Mouse (Mus musculus) CH12F3 (cell line): ENCODE measurements around the gene Wdr26.

Experiments used
- in situ Hi-C: fragments of 300-500 bp; cut with MboI; formaldehyde crosslinking; loops from 2 replicates; pipeline ENCODE4 v1.14.3; 2020; ENCODE audit warnings: low sequenced_read_pairs

Wdr26 gene

DNA sequence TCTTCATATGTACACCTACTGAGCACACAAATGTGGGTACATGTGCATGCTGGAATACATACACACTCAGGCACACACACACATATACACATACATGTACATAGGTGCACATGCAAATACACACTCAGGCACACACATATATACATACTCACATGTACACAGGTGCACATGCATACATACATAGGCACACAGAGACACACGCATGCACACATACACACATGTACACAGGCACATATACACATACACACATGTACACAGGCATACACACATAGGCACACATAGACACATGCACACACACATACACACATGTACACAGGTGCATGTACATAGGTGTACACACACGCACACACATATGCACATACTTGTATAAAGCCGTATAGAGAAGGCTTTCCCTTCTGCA lies 29.4 kb upstream of the Wdr26 start:
- in situ Hi-C loops: no loop called here

DNA sequence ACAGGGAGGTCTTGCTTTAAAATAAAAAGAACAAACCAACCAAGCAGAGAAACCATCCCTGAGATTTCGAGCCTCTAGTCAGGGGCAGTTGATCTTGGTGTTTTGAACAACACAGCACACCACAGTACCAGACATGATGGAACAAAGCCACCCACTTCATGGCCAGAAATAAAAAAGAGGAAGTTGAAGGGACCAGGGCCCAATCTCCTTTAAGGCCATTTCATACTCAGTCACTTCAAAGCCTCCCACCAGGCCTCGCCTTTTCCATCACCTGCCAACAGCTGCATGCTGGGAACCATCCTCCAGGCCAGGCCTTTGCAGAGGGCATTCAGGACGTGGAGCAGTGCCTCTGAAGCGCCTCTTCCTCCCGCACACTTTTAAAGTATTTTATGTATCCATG lies 25.5 kb upstream of the Wdr26 start:
- in situ Hi-C loops: no loop called here

DNA sequence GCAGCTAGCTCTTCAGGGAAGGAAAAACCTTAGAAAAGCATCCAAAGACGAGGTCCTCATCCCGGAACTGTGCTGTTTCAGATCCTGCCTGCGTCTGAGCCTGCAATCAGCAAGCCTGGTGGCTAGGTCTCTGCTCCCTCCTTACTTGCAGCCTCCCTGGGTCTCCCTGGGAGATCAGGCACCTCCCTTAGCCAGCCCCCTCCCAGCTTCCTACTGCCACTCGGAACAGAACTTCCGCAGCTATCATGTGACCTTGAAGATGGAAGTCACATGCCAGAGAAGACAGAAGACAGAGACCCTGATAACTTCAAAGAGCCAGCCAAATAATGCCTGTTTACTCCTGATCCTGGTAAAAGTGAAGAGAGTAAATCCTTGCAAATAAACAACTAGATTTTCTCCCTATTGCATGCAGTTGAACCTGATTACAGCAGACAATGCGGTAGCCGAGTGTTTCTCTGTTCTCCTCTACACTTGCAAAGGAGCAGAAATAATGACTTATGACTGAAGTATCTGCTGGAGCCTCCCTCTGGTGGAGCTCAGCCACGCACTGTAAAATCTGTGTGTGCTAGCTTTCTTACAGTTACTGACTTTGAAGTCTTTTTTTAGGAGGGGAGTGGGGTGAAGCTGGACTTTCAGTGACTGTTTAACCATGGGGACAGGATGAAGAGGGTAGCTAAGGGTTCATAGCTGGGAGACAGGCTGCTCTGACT lies 22.7 kb upstream of the Wdr26 start:
- in situ Hi-C loops: no loop called here

DNA sequence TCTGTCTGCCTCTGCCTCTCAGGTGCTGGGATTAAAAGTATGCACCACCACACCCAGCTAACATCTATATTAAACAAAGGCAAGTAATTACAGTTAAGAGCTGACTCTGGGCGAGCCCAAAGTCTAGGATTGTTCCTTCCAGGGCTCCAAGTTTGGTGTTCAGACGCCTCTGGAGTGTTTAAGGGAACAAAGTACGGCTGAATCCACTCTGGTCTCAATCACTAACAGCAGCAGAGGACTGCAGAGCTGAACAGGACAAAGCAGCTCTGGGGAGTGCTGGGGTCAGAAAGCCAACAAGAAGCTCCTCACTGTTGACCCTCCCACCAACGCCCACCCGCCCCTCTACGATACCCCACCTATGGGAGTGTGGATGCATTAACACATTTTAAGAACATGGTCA lies 21.9 kb upstream of the Wdr26 start:
- in situ Hi-C loops: no loop called here

DNA sequence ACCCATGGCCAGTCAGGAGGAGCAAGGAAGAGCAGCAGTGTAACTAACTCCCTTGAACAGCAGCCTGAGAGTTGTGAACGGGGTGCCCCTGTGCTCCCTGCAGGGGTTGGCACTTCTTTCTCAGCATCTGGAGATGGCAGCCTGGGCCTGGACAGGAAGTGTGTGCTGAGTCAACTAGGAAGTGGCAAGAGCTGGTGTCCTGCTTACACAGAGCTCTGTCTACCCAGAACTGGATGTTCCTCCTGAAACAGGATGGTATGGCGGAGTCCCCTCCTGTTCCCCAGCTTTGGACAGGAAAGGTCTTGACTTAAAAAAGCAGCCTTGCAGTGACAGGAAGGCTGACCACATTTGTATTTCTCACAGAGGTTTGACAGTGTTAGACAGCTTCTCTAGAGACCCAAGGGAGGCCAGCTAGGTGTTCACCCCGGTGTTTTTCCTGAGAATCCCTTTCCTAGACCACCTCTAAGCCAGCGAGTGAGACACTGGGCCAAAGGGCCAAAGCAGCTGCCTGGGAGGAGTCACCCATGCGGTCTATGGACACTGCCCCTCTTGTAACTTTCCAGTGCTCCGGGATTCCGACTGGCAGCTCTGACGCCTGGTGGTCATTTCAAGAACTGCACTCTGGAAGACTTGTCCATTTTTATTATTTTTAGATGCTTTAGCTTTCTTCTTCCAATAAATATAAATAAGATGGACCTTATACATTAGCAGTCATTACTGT lies 20.7 kb upstream of the Wdr26 start:
- in situ Hi-C loops: no loop called here

DNA sequence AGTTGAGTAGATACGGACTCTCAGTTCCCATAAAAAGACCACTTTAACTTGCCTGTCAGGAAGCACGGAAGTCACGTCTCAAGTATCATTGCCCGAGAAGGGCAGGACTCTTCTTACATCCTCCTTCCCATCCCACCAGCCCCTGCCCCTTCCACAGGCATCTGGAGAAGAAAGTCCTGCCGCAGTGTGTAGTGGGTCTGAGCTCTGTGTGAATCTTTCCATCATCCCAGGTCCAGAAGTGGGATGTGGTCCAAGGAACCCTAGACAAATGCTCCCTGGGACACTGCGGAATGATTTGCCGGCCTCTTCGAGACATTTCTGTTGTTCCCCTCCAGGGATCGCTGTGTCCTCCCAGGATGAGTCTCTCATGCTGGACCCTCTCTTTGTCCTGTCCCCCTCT lies 20.0 kb upstream of the Wdr26 start:
- in situ Hi-C loops: no loop called here

DNA sequence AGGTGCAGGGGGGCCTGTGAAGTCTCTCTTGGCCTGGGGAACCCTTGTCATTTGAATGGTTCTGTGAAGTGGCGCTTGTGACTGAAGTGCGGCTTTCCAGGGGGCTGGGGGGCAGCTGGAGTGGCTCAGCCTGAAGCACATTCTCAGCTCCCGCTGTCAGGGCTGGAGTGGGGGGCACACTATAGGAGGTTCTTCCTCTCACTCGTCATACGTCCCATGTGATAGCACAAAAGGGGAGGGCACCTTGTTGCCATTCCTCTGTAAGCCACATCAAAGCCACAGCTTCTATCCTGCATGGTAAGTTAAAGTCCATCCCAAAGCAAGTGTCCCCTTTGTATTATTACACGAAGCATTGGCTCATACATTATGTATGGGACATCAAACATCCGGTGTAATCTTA lies 19.5 kb upstream of the Wdr26 start:
- in situ Hi-C loops: no loop called here

DNA sequence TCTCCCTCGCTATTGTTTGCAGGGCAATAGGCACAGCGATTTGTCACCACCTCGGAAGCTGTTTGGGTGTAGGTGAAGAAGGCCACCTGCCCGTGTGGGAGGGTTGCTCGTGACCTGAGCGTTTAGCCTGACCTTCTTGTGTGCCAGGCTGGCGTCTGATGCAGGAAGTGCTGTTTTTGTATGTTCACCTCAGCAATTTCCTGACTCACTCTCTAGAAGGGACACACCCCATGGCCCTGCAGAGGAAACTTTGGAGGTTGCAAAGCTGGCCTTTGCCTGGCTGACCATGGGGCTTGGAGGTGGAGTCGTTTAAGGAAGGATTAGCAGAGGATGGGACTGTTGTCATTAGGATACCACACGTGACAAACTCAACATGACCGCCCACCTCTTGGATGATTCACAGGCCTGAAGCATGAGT lies 18.9 kb upstream of the Wdr26 start:
- in situ Hi-C loops: no loop called here

DNA sequence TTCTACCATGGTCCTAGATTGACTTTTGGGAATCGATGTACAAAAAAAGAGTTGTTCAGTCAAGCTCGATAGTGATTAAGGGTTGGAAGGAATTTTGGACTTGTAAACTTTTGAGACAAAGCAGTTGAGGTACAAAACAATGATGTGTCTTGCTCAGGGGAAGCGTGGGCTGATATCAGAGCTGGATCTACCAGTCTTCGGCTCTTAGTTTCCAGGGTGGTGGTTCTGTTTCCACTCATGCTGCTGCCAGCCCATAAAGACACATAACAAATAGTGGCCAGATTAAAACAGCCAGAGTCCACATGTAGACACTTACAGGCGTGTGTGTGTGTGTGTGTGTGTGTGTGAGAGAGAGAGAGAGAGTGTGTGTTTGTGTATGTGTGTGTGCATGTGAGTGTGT lies 17.2 kb upstream of the Wdr26 start:
- in situ Hi-C loops: no loop called here

DNA sequence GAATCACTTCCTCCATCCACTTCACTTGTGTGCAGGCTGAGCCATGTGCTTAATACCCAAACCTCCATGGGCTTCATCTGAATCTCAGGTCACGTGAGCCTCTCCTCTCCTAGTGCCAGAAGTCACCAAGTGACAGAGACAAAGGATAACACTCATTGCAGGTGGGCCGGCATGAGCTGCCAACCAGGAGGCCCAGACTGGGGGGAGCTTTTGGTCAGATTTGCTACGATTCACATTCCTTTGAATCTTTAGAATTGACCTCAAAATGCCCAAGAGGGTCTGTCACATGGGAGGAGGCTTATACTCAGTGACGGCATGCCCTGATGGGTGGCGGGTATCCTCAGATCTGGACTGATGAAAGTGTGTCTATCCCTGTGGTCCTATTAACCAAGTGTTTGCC lies 16.8 kb upstream of the Wdr26 start:
- in situ Hi-C loops: no loop called here

DNA sequence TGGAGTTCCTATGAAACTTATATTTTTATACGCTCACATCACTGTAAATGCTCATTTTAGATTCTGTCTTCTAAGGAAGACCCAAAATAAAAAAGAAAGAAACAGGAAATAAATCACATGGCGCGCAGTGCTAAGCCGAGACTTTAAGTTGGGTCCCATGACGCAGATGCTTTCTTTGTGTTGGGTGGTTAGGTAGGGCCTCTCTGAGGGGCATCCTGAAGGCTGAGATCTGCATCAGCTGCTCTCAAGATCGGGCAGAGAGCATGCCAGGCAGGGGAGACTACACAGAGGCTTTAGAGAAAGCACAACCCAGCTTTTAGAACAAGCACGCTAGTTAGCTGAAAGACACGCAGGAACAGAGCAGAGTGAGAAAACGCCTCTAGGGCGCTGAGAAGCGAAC lies 16.0 kb upstream of the Wdr26 start:
- in situ Hi-C loops: no loop called here

DNA sequence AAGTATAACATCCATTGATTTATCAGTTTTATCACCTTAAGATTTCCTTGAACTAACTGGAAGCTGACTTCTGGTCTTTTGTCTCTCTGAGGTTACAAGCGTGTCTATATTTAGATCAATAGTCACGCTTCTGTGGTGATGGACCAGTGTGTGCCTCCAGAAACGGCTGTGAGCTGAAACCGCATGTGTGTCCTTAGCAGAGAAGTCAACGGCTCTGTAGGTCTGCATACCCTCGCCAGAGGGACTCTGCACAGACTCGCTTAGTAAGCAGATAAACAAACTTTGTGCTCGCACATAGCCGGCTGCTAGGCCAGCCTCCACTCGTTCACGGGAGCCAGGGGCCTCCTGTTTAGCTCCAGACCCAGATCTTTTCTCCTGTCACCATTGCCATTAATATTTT lies 15.0 kb upstream of the Wdr26 start:
- in situ Hi-C loops: no loop called here

DNA sequence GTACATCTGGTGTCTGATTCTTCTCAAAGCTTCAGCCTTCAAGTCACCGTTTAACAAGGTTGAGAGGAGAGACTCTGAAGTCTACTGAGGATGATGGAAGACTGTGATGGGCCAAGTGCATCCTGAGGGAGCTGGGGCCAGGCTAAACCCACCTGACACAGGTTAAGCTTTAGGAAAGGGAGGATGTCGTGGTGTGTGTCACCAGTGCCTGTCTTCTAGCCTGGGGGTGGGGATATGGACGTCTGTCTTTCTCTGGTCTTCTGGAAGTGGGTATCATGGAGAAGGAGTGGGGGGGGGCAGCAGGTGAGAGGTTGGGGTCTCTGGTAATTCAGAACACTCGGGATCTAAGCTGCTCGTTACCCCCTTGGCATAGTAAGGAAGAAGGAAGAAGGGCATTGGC lies 13.5 kb upstream of the Wdr26 start:
- in situ Hi-C loops: no loop called here

DNA sequence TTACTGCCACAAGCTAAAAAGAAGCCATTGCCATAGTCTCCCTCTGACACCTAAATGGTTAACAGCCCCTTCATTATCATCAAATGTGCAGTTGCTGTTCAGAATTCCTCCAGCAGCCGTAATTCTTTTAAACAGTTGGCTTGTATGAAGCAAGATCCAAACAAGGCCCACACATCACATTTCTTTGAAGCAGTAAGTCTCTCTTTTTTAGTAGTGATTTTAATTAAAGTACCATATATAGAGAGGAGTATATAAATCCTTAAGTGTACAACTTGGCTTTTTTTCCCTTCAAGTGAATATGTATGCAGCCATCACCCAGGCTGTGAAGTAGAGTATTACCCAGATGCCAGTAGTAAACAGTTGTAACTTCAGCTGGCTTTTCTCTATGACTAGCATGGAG lies 10.2 kb upstream of the Wdr26 start:
- in situ Hi-C loops: no loop called here

DNA sequence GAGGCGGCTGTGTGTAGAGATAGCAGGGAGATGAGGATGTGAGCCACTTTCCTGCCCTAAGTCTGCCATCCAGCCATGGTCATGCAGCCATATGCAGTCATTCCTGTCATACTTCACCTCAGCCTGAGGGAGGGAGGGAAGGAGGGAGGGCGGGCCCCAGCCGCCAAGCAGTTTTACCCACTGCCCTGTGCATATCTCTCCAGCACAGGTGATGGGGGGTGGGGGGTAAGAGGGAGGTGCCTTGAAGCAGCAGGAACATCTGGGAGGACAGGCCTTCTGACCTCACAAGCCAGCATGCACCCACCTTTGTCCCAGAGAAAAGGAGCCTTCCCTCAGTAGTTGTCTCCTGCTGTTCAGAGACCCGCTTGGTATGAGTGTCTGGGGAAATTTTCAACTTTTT lies 4.5 kb upstream of the Wdr26 start:
- in situ Hi-C loops: no loop called here

DNA sequence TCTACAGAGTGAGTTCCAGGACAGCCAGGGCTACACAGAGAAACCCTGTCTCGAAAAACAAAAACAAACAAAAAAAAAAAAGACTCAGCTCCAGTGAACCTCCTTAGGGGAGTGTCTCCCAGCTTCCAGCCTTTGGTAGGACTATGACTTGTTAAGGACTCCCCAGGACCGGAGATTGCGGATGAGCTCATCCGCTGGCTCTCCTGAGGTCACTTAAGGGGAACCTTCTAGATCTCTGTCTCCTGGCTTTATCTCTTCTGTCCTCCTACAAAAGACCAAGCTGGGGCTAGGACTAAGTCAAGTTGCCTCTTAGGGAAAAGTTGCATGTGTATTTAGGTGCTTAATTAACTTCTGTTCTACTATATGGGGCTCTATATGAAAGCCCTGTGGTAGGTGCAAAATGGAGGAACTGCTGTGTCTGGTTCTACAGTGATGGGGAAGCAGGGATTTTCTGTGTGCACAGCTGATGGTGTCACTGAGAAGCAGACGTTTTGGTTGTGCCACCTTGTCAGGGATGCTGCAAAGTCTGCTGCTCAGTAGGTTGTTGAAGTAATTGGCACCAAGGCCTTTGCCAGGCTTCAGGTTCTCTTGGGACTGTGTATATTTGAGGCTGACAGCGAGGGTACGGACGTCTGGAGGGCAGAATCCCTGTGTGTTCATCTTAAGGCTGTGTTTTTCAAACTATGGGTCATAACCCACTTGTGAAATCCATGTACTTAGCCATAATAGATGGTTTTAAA lies 2.7 kb upstream of the Wdr26 start:
- in situ Hi-C loops: no loop called here

DNA sequence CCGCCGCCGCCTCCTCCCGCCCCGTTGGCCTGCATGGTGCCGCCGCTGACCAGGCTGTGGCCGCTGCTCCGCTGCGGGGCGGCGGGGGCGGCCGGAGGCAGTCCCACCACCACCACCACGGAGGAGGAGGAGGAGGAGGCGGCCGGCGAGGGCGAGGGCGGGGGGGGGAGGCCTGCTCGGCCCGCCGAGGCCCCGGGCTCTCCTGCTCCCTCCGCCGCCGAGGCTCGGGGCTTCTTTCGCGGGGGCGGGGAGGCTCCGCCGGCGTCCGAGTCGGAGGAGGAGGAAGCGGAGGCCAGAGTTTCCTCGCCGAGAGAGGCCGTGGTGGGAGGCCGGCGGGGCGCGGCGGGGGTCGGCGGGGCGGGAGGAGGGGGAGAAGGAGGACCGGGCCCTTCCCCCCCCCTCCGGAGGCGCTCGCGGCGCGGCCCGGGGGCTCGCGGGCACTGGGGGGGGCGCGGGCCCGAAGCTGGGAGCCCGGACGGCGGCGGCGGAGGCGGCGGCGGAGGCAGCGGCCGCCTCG lies 340 bp downstream of the Wdr26 start:
- in situ Hi-C loops: no loop called here

DNA sequence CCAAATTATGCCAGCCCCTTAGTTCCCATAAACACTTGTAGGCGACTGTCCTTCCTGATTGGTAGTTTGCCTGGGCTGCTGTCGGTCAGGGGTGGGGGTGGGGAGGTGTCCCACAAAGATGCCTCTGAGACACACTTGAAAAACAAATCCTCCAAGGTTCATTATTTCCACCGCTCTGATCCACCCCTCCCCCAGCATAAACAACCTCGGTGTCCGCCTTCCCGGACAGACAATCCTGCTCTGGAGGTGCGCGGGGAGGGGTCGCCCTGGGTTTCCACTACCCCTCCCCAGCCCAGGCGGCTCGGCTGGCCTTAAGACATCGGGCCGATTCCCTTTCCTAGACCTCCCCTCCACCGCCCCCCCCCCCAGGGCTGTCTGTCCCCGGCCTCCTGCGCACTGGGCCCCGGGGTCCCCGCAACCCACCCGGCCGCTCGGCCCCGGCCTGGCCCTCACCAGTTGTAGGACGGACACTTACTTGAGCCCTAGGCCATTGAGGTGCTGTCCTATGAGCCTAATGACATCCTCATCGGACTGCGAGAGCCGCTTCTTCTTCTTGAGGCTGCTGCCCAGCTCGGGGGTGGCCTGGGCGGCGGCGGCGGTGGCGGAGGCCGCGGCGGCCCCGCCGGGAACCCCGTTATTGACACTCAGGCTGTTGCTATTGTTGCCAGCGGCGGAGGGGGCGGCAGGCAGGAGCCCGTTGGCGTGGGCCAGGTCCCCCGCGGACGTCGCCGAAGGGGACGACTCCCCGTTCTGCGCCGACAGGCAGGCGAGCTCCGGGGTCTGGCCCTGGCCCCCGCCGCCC lies 999 bp downstream of the Wdr26 start:
- in situ Hi-C loops: no loop called here

DNA sequence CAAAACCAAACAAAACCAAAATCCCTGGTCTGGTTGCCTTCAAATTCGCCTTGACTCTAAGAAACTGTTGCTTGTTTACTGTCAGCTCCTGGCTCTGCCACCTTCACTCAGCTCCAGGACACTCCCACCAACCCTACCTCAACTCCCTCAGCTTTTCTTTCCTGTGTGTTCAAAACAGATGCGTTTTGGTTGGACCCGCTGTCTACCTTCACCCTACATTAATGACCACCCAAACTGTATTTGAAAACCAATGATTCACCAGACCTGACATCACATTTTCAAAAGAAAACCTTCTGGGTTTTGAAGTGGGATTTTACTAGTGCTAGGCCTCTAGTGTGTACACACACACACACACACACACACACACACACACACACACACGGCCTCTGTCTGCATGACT lies 1.7 kb downstream of the Wdr26 start:
- in situ Hi-C loops: no loop called here

DNA sequence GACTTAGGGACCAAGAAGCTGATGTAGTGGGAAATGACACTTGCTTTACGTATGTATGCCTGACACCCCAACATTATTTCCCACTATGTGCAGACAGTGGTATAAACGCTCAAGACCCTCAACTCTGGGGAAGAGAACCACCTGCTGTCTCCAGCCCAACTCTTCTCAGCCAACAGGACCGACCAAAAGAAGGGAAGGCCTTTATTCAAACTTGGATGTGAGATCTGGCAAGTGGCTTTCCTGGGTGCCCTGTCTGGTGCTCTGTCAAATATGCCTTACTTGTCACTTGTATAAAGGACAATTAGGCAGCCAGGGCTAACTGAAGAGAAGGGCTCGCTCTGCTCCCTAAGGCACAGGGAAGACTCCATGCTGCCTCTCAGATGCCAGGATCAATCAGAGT lies 12.4 kb downstream of the Wdr26 start:
- in situ Hi-C loops: no loop called here

DNA sequence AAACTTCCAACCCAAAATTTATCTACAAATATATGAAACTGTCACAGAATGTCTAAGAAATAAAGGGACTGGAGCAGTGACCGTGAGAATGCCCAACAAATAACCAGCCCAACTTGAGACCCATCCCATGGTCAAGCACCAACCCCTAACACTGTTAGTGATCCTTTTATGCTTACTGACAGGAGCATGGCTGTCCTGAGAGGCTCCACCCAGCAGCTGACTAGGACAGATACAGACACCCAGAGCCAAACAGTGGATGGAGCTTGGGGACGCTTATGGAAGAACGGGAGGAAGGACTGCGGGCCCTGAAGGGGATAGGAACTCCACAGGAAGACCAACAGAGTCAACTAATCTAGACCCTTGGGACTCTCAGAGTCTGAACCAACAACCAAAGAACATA lies 22.9 kb downstream of the Wdr26 start:
- in situ Hi-C loops: no loop called here
